Mouse (Mus musculus) CH12F3 (cell line): ENCODE measurements around the gene Adamts13.

Experiments
- in situ Hi-C: fragments of 300-500 bp; cut with MboI; formaldehyde crosslinking; loops from 2 replicates; pipeline ENCODE4 v1.14.3; 2020; ENCODE audit warnings: low sequenced_read_pairs

Adamts13 gene

GRCm38 (mm10) chr2:26973116-26973515, at the start of gene Adamts13:
Gene Adamts13 (plus strand): TSS chr2:26973416.
- in situ Hi-C loops, result no loop called here

GRCm38 (mm10) chr2:26927745-26928476, 45.3 kb upstream of the Adamts13 start:
- in situ Hi-C loops, result no loop called here

- in situ Hi-C loops, result no loop called here
Observed at GRCm38 (mm10) chr2:26930390-26930789, 42.8 kb upstream of the Adamts13 start.

- in situ Hi-C loops, result no loop called here
Observed at GRCm38 (mm10) chr2:26932473-26933303, 40.5 kb upstream of the Adamts13 start.

- in situ Hi-C loops, result no loop called here
Observed at GRCm38 (mm10) chr2:26933304-26934055, 39.7 kb upstream of the Adamts13 start, which contains the start of the genes Surf4 and Stkld1. Gene Surf4 (minus strand): TSS chr2:26933928. Gene Stkld1 (plus strand): TSS chr2:26934047.

GRCm38 (mm10) chr2:26935286-26935685, 37.9 kb upstream of the Adamts13 start:
- in situ Hi-C loops, result no loop called here

GRCm38 (mm10) chr2:26936425-26936824, 36.8 kb upstream of the Adamts13 start:
- in situ Hi-C loops, result no loop called here

- in situ Hi-C loops, result no loop called here
Observed at GRCm38 (mm10) chr2:26941539-26941938, 31.7 kb upstream of the Adamts13 start.

- in situ Hi-C loops, result no loop called here
Observed at GRCm38 (mm10) chr2:26943253-26943652, 30.0 kb upstream of the Adamts13 start.

GRCm38 (mm10) chr2:26950411-26950810, 22.8 kb upstream of the Adamts13 start:
- in situ Hi-C loops, result no loop called here

- in situ Hi-C loops, result no loop called here
Observed at GRCm38 (mm10) chr2:26951346-26951905, 21.8 kb upstream of the Adamts13 start.

GRCm38 (mm10) chr2:26952193-26952592, 21.0 kb upstream of the Adamts13 start:
- in situ Hi-C loops, result no loop called here

GRCm38 (mm10) chr2:26952866-26953265, 20.4 kb upstream of the Adamts13 start:
- in situ Hi-C loops, result no loop called here

- in situ Hi-C loops, result no loop called here
Observed at GRCm38 (mm10) chr2:26954735-26955395, 18.4 kb upstream of the Adamts13 start.

GRCm38 (mm10) chr2:26956811-26957487, 16.3 kb upstream of the Adamts13 start:
- in situ Hi-C loops, result no loop called here

- in situ Hi-C loops, result no loop called here
Observed at GRCm38 (mm10) chr2:26957488-26957859, 15.7 kb upstream of the Adamts13 start.

GRCm38 (mm10) chr2:26960756-26961155, 12.5 kb upstream of the Adamts13 start:
- in situ Hi-C loops, result no loop called here

- in situ Hi-C loops, result no loop called here
Observed at GRCm38 (mm10) chr2:26963923-26964723, 9.1 kb upstream of the Adamts13 start, which contains the start of gene Rexo4. Gene Rexo4 (minus strand): TSS chr2:26964386.
